Mouse (Mus musculus): ENCODE data around the gene Ikzf2. TPM values are rescaled to one million over a fixed set of nuclear protein-coding genes. Genes with fewer than 3 reads are reported as not detected.

Gene Ikzf2
- polyA plus RNA-seq, 1 experiment, result 0.38 TPM

- no peaks in the 10 kb centered on the region for H3K36me3 ChIP-seq (ENCODE audit: control insufficient read depth, insufficient read depth, low read length)
- no peak overlapping the region for H3K4me3 ChIP-seq (ENCODE audit: low read depth, low read length)
- no peaks in the 10 kb centered on the region for H3K4me1 ChIP-seq (ENCODE audit: control insufficient read depth, insufficient read depth, insufficient read length, low read length)
- 80% methylated on average over 2 of the region's 2 CpGs for WGBS
- H3K27me3 ChIP-seq (ENCODE audit: control insufficient read depth, insufficient read depth, low read length), result no peaks in the 10 kb centered on the region
- no peak for TF ChIP-seq CTCF (IDR thresholded peaks at IDR 0.05; ENCODE audit: extremely low read depth, insufficient read length, insufficient replicate concordance, low read depth, low read length)
- no peak overlapping the region for H3K27ac ChIP-seq (ENCODE audit: insufficient read depth, low read depth, low read length)
Observed at GRCm38 (mm10) chr1:69653419-69653818, 33.6 kb downstream of the Ikzf2 start.

GRCm38 (mm10) chr1:69643138-69643537 is 43.9 kb downstream of the Ikzf2 start:
- Histone ChIP-seq H3K36me3 (ENCODE audit: control insufficient read depth, insufficient read depth, low read length) (no peaks in the 10 kb centered on the region), H3K4me1 (ENCODE audit: control insufficient read depth, insufficient read depth, insufficient read length, low read length) (no peaks in the 10 kb centered on the region), H3K27me3 (ENCODE audit: control insufficient read depth, insufficient read depth, low read length) (no peaks in the 10 kb centered on the region), H3K4me3 (ENCODE audit: low read depth, low read length) (no peak overlapping the region), H3K27ac (ENCODE audit: insufficient read depth, low read depth, low read length) (no peak overlapping the region)
- WGBS, result 89% methylated on average over 4 of the region's 4 CpGs
- TF ChIP-seq CTCF (IDR thresholded peaks at IDR 0.05; ENCODE audit: extremely low read depth, insufficient read length, insufficient replicate concordance, low read depth, low read length), result no peak
- no peak for TF ChIP-seq POLR2A (IDR thresholded peaks at IDR 0.05; ENCODE audit: low read depth, low read length)

GRCm38 (mm10) chr1:69641986-69642385 is 45.1 kb downstream of the Ikzf2 start:
- no peaks in the 10 kb centered on the region for H3K4me1 ChIP-seq (ENCODE audit: control insufficient read depth, insufficient read depth, insufficient read length, low read length)
- H3K27me3 ChIP-seq (ENCODE audit: control insufficient read depth, insufficient read depth, low read length), result no peaks in the 10 kb centered on the region
- H3K27ac ChIP-seq (ENCODE audit: insufficient read depth, low read depth, low read length), result no peak overlapping the region
- WGBS, result 80% methylated on average over 6 of the region's 6 CpGs
- no peak overlapping the region for H3K4me3 ChIP-seq (ENCODE audit: low read depth, low read length)
- H3K36me3 ChIP-seq (ENCODE audit: control insufficient read depth, insufficient read depth, low read length), result no peaks in the 10 kb centered on the region
- TF ChIP-seq POLR2A (IDR thresholded peaks at IDR 0.05; ENCODE audit: low read depth, low read length) (no peak), CTCF (IDR thresholded peaks at IDR 0.05; ENCODE audit: extremely low read depth, insufficient read length, insufficient replicate concordance, low read depth, low read length) (no peak)

GRCm38 (mm10) chr1:69638321-69638720 is 48.7 kb downstream of the Ikzf2 start:
- H3K4me1 ChIP-seq (ENCODE audit: control insufficient read depth, insufficient read depth, insufficient read length, low read length), result no peaks in the 10 kb centered on the region
- H3K27ac ChIP-seq (ENCODE audit: insufficient read depth, low read depth, low read length), result no peak overlapping the region
- H3K36me3 ChIP-seq (ENCODE audit: control insufficient read depth, insufficient read depth, low read length), result no peaks in the 10 kb centered on the region
- WGBS, result 65% methylated on average over 8 of the region's 8 CpGs
- no peaks in the 10 kb centered on the region for H3K27me3 ChIP-seq (ENCODE audit: control insufficient read depth, insufficient read depth, low read length)
- H3K4me3 ChIP-seq (ENCODE audit: low read depth, low read length), result no peak overlapping the region
- TF ChIP-seq POLR2A (IDR thresholded peaks at IDR 0.05; ENCODE audit: low read depth, low read length), result no peak
- TF ChIP-seq CTCF (IDR thresholded peaks at IDR 0.05; ENCODE audit: extremely low read depth, insufficient read length, insufficient replicate concordance, low read depth, low read length), result no peak

GRCm38 (mm10) chr1:69637907-69638306 is 49.1 kb downstream of the Ikzf2 start:
- no peak overlapping the region for H3K4me3 ChIP-seq (ENCODE audit: low read depth, low read length)
- H3K27ac ChIP-seq (ENCODE audit: insufficient read depth, low read depth, low read length), result no peak overlapping the region
- no peaks in the 10 kb centered on the region for H3K27me3 ChIP-seq (ENCODE audit: control insufficient read depth, insufficient read depth, low read length)
- 64% methylated on average over 3 of the region's 3 CpGs for WGBS
- no peak for TF ChIP-seq POLR2A (IDR thresholded peaks at IDR 0.05; ENCODE audit: low read depth, low read length)
- TF ChIP-seq CTCF (IDR thresholded peaks at IDR 0.05; ENCODE audit: extremely low read depth, insufficient read length, insufficient replicate concordance, low read depth, low read length), result no peak
- H3K4me1 ChIP-seq (ENCODE audit: control insufficient read depth, insufficient read depth, insufficient read length, low read length), result no peaks in the 10 kb centered on the region
- H3K36me3 ChIP-seq (ENCODE audit: control insufficient read depth, insufficient read depth, low read length), result no peaks in the 10 kb centered on the region

GRCm38 (mm10) chr1:69634259-69634658 is 52.8 kb downstream of the Ikzf2 start:
- H3K4me3 ChIP-seq (ENCODE audit: low read depth, low read length), result no peak overlapping the region
- H3K36me3 ChIP-seq (ENCODE audit: control insufficient read depth, insufficient read depth, low read length), result no peaks in the 10 kb centered on the region
- H3K27me3 ChIP-seq (ENCODE audit: control insufficient read depth, insufficient read depth, low read length), result no peaks in the 10 kb centered on the region
- no peak overlapping the region for H3K27ac ChIP-seq (ENCODE audit: insufficient read depth, low read depth, low read length)
- 82% methylated on average over 2 of the region's 2 CpGs for WGBS
- H3K4me1 ChIP-seq (ENCODE audit: control insufficient read depth, insufficient read depth, insufficient read length, low read length), result no peaks in the 10 kb centered on the region
- TF ChIP-seq POLR2A (IDR thresholded peaks at IDR 0.05; ENCODE audit: low read depth, low read length), result no peak
- TF ChIP-seq CTCF (IDR thresholded peaks at IDR 0.05; ENCODE audit: extremely low read depth, insufficient read length, insufficient replicate concordance, low read depth, low read length), result no peak

- no peaks in the 10 kb centered on the region for H3K36me3 ChIP-seq (ENCODE audit: control insufficient read depth, insufficient read depth, low read length)
- no peak overlapping the region for H3K27ac ChIP-seq (ENCODE audit: insufficient read depth, low read depth, low read length)
- H3K4me1 ChIP-seq (ENCODE audit: control insufficient read depth, insufficient read depth, insufficient read length, low read length), result no peaks in the 10 kb centered on the region
- H3K4me3 ChIP-seq (ENCODE audit: low read depth, low read length), result no peak overlapping the region
- TF ChIP-seq CTCF (IDR thresholded peaks at IDR 0.05; ENCODE audit: extremely low read depth, insufficient read length, insufficient replicate concordance, low read depth, low read length) (no peak), POLR2A (IDR thresholded peaks at IDR 0.05; ENCODE audit: low read depth, low read length) (no peak)
- H3K27me3 ChIP-seq (ENCODE audit: control insufficient read depth, insufficient read depth, low read length), result no peaks in the 10 kb centered on the region
- WGBS, result 78% methylated on average over 6 of the region's 6 CpGs
Observed at GRCm38 (mm10) chr1:69630508-69630907, 56.5 kb downstream of the Ikzf2 start.

- Histone ChIP-seq H3K27me3 (ENCODE audit: control insufficient read depth, insufficient read depth, low read length) (no peaks in the 10 kb centered on the region), H3K4me1 (ENCODE audit: control insufficient read depth, insufficient read depth, insufficient read length, low read length) (no peaks in the 10 kb centered on the region), H3K4me3 (ENCODE audit: low read depth, low read length) (no peak overlapping the region), H3K36me3 (ENCODE audit: control insufficient read depth, insufficient read depth, low read length) (no peaks in the 10 kb centered on the region), H3K27ac (ENCODE audit: insufficient read depth, low read depth, low read length) (no peak overlapping the region)
- 42% methylated on average over 8 of the region's 8 CpGs for WGBS
- TF ChIP-seq POLR2A (IDR thresholded peaks at IDR 0.05; ENCODE audit: low read depth, low read length) (no peak), CTCF (IDR thresholded peaks at IDR 0.05; ENCODE audit: extremely low read depth, insufficient read length, insufficient replicate concordance, low read depth, low read length) (no peak)
Observed at GRCm38 (mm10) chr1:69629513-69629912, 57.5 kb downstream of the Ikzf2 start.

Measured in small intestine, adult 2 months (tissue).